Mouse (Mus musculus) adrenal gland, postnatal 36 days (tissue): Measurements from ENCODE around the gene Snurf. TPM values are rescaled to one million over a fixed set of nuclear protein-coding genes. Genes with fewer than 3 reads are reported as not detected.

Experiments
- DNase-seq, 2 experiments: peaks; one replicate each; pipeline ENCODE4 v3.0.0; 2021; ENCODE audit warnings: mixed read lengths in 1 of 2
- long read RNA-seq, 2 experiments: library from polyadenylated mRNA; stranded (forward); transcript quantifications; one replicate each; pipeline ENCODE4 v2.0.0; 2021; ENCODE audit warnings: borderline sequencing depth in 2 of 2
- total RNA-seq, 2 experiments: library from RNA; stranded (reverse); gene quantifications; 2 replicates each; pipeline ENCODE4 v1.2.3; 2021

Snurf gene
- total RNA-seq, result 10 to 100 TPM; 88.4 to 95.9 TPM
- long read RNA-seq, experiment 1, result 0 reads
- long read RNA-seq, experiment 2, result 0 reads

- peak; percentile 69 to 74 for DNase-seq
Measured at GRCm38 (mm10) chr7:60004606-60005330, at the start of gene Snurf, which contains the start of gene Gm38393. TSS of gene Snurf (minus strand) at chr7:60005049. TSS of gene Gm38393 (minus strand) at chr7:60005064.

DNA sequence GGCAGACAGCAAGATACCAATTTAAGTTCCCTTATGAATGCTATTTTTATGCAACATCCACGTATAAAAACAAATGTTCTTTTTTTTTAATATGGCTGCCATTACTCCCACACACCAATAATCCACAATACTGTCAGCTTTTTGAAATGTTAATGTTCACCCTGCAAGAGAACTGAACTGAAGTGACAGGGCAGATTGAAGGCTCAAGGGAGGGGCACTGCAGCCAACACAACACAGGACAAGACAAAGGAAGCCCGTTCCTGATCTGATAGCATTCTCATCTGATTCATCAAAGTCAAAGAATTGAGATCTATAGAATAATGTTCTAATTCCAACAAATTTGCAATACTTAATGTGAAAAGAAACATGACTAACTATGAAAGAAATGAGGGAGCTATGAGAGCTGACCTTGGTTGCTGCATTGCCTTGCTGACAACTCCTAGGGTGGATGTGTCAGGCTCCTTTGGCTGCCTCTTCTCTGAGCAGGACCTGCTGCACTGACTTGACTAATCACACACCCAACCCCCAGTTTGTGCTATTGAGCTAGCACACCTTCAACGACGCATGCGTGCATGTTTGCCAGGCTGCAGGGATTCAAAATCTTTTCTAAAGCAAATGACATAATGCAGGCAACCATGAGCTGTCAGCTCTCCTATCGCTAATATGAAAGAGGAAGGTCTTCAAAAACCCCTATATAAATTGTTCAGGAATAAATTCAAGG lies 42.8 kb upstream of the Snurf start:
- DNase-seq, result no peak

- no peak for DNase-seq
Measured at GRCm38 (mm10) chr7:60013186-60013585, 8.3 kb upstream of the Snurf start.

DNA sequence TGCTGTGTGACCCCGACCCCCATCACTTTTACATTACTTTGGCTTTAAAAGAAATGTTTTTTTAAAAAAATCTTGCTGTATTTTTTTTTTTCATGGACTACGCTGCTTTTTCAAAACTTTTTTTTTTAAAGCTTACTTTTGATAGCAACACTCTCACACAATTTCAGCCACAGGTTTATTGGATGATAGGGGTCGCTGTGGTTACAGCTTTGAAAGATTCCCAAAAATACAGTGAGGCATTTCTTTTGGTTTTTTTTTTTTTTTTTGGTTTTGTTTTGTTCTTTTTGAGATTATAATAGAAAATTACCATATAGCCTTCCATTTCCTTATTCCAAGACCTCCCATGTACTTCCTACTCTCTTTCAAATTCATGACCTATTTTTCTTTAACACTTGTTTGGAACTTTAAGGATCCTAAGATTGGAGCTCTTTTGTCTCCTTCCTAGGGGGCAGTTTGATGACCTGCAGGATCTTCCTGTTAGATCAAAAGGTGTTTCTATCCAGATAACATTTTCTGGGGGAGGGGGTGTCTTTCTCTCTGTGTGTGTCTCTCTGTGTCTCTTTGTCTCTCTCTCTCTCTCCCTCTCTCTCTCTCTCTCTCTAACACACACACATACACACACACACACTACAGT lies 3.0 kb upstream of the Snurf start:
- no peak for DNase-seq

- DNase-seq, result no peak
Measured at GRCm38 (mm10) chr7:60006262-60006661, 1.4 kb upstream of the Snurf start.

GRCm38 (mm10) chr7:60003921-60004605 lies 786 bp downstream of the Snurf start:
- peak; percentile 15 to 40 for DNase-seq

DNA sequence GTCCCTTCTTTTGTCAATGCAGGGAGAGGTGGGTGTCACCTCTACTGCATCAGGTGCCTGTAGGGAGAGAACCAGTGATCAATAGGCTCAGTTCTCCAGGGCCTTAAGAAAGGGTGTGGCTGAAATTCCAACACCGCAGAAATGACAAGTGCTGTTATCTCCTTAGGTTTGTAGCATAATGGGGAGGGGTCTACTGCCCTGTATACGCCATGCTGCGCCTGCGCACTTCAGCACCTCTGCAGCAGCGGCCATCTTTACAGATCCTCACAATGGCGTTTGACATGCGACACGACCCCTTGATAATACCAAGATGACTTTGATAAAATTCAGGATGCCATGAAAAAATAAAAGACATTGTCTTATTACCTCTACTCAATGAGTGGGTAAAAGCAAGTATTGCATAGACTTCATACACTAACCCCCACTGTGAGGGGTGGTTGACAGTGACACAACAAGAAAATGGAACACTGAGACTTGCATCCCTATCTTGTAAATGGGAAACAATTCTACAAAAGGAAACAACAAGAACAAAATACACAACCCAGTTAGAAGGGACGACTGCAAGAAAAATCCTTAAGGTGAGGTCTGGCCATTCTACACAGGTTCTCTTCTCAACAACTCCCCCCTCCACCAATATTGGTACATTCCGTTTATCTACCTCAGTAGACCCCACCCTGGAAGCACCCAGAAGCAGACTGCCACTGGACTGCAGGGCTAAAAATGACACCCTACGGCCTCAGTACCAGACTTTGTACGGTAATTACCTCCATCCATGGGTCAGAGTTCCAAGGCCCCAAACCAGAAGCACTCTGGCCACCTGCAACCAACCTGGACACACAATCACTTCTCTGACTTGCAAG lies 1.6 kb downstream of the Snurf start:
- DNase-seq, result no peak

GRCm38 (mm10) chr7:59978646-59979045 lies 26.2 kb downstream of the Snurf start:
- no peak for DNase-seq

Other genes with a start within 250 kb of the Snurf start
- gene Gm38393, start within 50 bp of the Snurf start, total RNA-seq, result 1 to 10 TPM; 1.7 to 1.8 TPM
- 10 to 100 TPM; 27.8 to 30.5 TPM for gene Snrpn, start 135.2 kb upstream of the Snurf start, total RNA-seq